8 mouse cellular contexts compared by ENCODE assay signal in the genomic region with DNA sequence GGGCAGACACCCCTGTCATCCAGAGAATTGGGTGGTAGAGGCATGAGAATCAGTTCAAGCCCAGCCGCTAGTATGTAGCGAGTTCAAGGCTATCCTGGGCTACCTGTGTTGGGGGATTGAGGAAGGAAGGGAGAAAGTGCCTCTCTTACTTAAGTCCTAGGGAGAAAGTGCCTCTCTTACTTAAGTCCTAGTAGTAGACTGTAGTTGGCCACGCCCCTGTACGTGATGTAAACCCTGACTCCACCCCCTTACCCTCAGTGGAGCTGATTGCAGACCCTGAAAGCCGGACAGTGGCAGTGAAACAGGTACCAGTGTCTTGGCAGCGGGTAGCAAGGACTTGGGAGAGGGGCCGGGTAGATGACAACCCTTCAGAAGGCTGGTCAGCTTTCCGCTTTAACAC. TPM values are rescaled to one million over a fixed set of nuclear protein-coding genes. Genes with fewer than 3 reads are reported as not detected.
A peak's percentile ranks its signal among the peaks of the same experiment; 100 is the strongest.
DNase-seq lines count a peak whose midpoint lies in the region; ATAC-seq and TF ChIP-seq lines count a peak whose summit lies in the region.

No protein-coding gene starts in this region.

- H3K27me3 ChIP-seq in hindbrain, postnatal 0 days (ENCODE audit: insufficient read depth, low read length): no peaks in the 10 kb centered on the region
- no peaks in the 10 kb centered on the region for H3K27me3 ChIP-seq in lung, embryonic 14.5 days (ENCODE audit: insufficient read depth, low read length)
- no peaks in the 10 kb centered on the region for H3K27me3 ChIP-seq in spleen, adult 2 months (ENCODE audit: control insufficient read depth, insufficient read depth, low read length)

- H3K36me3 ChIP-seq in hindbrain, postnatal 0 days (ENCODE audit: insufficient read depth, low read length): peaks cover 12% of the 10 kb centered on the region
- H3K36me3 ChIP-seq in lung, embryonic 14.5 days (ENCODE audit: insufficient read depth): peaks cover 30% of the 10 kb centered on the region
- H3K36me3 ChIP-seq in spleen, adult 2 months (ENCODE audit: control insufficient read depth, insufficient read depth, low read length): peaks cover 8% of the 10 kb centered on the region; the same call in 1 of the 2 replicates

- no peak for DNase-seq in layer of hippocampus, adult 2 months (ENCODE audit: low spot score in 2 of 2)
- no peak for DNase-seq in layer of hippocampus, postnatal 10 days (ENCODE audit: low spot score in 2 of 2)
- peak; percentile 59 for DNase-seq in embryo, embryonic 11 days
- DNase-seq in hindbrain, postnatal 0 days (ENCODE audit: low spot score): peak; percentile 42
- peak; percentile 77 for DNase-seq in lung, embryonic 14.5 days
- DNase-seq in spleen, adult 2 months (ENCODE audit: low read depth in 1 of 2, low spot score in 2 of 2): no peak
- DNase-seq in urinary bladder, adult 18-20 months (ENCODE audit: low spot score in 2 of 2): no peak
- DNase-seq in cerebellum, postnatal 36 days: no peak

- TF ChIP-seq POLR2A in spleen, adult 2 months (IDR thresholded peaks at IDR 0.05; ENCODE audit: low read depth, low read length): no peak

- peak overlapping the region; percentile 94 for H3K4me3 ChIP-seq in layer of hippocampus, adult 2 months
- peak overlapping the region; percentile 57 for H3K4me3 ChIP-seq in hindbrain, postnatal 0 days (ENCODE audit: low read length)
- peak overlapping the region; percentile 70 for H3K4me3 ChIP-seq in lung, embryonic 14.5 days (ENCODE audit: low read depth, low read length)
- H3K4me3 ChIP-seq in spleen, adult 2 months (ENCODE audit: extremely low read depth, insufficient read depth, insufficient read length): peak overlapping the region; percentile 15; the same call in 1 of the 2 replicates

- TF ChIP-seq CTCF in layer of hippocampus, adult 2 months (conservative IDR thresholded peaks at IDR 0.05): no peak
- no peak for TF ChIP-seq CTCF in hindbrain, postnatal 0 days (IDR thresholded peaks at IDR 0.05; ENCODE audit: low read depth)
- no peak for TF ChIP-seq CTCF in lung, embryonic 14.5 days (IDR thresholded peaks at IDR 0.05; ENCODE audit: low read depth)
- TF ChIP-seq CTCF in spleen, adult 2 months (IDR thresholded peaks at IDR 0.05; ENCODE audit: extremely low read depth, insufficient read depth, insufficient read length, insufficient replicate concordance): no peak

- H3K4me1 ChIP-seq in hindbrain, postnatal 0 days (ENCODE audit: insufficient read depth, low read length): peaks cover 12% of the 10 kb centered on the region
- H3K4me1 ChIP-seq in lung, embryonic 14.5 days (ENCODE audit: insufficient read depth): peaks cover 21% of the 10 kb centered on the region
- H3K4me1 ChIP-seq in spleen, adult 2 months (ENCODE audit: control insufficient read depth, insufficient read depth, insufficient read length): peaks cover 16% of the 10 kb centered on the region; the same call in 1 of the 2 replicates

- H3K9me3 ChIP-seq in hindbrain, postnatal 0 days (ENCODE audit: low read length): no peaks in the 10 kb centered on the region
- H3K9me3 ChIP-seq in lung, embryonic 14.5 days (ENCODE audit: low read depth, low read length): no peaks in the 10 kb centered on the region

- peak overlapping the region; percentile 92 for H3K27ac ChIP-seq in layer of hippocampus, adult 2 months
- H3K27ac ChIP-seq in hindbrain, postnatal 0 days: peak overlapping the region; percentile 90
- peak overlapping the region; percentile 24; the same call in 1 of the 2 replicates for H3K27ac ChIP-seq in lung, embryonic 14.5 days (ENCODE audit: low read depth)
- H3K27ac ChIP-seq in spleen, adult 2 months (ENCODE audit: insufficient read depth, low read length): no peak overlapping the region

- ATAC-seq in hindbrain, postnatal 0 days: no peak
- ATAC-seq in lung, embryonic 14.5 days (ENCODE audit: insufficient read depth): no peak

- H3K4me2 ChIP-seq in hindbrain, postnatal 0 days (ENCODE audit: low read depth, low read length): peak overlapping the region; percentile 66
- H3K4me2 ChIP-seq in lung, embryonic 14.5 days: peak overlapping the region; percentile 97

- H3K9ac ChIP-seq in hindbrain, postnatal 0 days (replicated peaks; ENCODE audit: low read length): peak overlapping the region; percentile 70
- H3K9ac ChIP-seq in lung, embryonic 14.5 days: peak overlapping the region; percentile 78

- WGBS in hindbrain, postnatal 0 days: 32% methylated on average over 8 of the region's 8 CpGs
- WGBS in lung, embryonic 14.5 days: 25% methylated on average over 8 of the region's 8 CpGs
- WGBS in spleen, adult 2 months: 38% methylated on average over 8 of the region's 8 CpGs

RNA-seq across cellular contexts. Expression of gene Pnkp, which starts 1.0 kb away (rescaled TPM):
- 10 to 100 TPM; 33.1 to 36.3 TPM for total RNA-seq in layer of hippocampus, adult 2 months (2021)
- 10 to 100 TPM; 32.6 to 38.4 TPM for total RNA-seq in layer of hippocampus, postnatal 10 days (2021)
- 22.9 and 47.1 TPM in 2 replicates for total RNA-seq in hindbrain, postnatal 0 days (2014; rRNA removed)
- polyA plus RNA-seq in hindbrain, postnatal 0 days (2015; fragmentation: Nextera tagmentation; extraction: Ambion mirVana): 35.7 and 37.5 TPM in 2 replicates
- 30.3 and 30.7 TPM in 2 replicates for polyA plus RNA-seq in lung, embryonic 14.5 days (2014; fragmentation: Nextera tagmentation; extraction: Ambion mirVana)
- 67.3 and 84.9 TPM in 2 replicates for polyA plus RNA-seq in spleen, adult 2 months (2012; rRNA removed)

RNA-seq across cellular contexts. Expression of gene Tbc1d17, which starts 9.0 kb away (rescaled TPM):
- total RNA-seq in layer of hippocampus, adult 2 months (2021): 10 to 100 TPM; 69.0 to 81.3 TPM
- 10 to 100 TPM; 41.2 to 53.3 TPM for total RNA-seq in layer of hippocampus, postnatal 10 days (2021)
- total RNA-seq in hindbrain, postnatal 0 days (2014; rRNA removed): 53.7 and 98.5 TPM in 2 replicates
- 103 and 106 TPM in 2 replicates for polyA plus RNA-seq in hindbrain, postnatal 0 days (2015; fragmentation: Nextera tagmentation; extraction: Ambion mirVana)
- 60.1 and 73.7 TPM in 2 replicates for polyA plus RNA-seq in lung, embryonic 14.5 days (2014; fragmentation: Nextera tagmentation; extraction: Ambion mirVana)
- polyA plus RNA-seq in spleen, adult 2 months (2012; rRNA removed): 68.4 and 91.7 TPM in 2 replicates

RNA-seq across cellular contexts. Expression of gene Akt1s1, which starts 9.1 kb away (rescaled TPM):
- 10 to 100 TPM; 76.7 to 84.3 TPM for total RNA-seq in layer of hippocampus, adult 2 months (2021)
- total RNA-seq in layer of hippocampus, postnatal 10 days (2021): 10 to 100 TPM; 85.8 to 95.5 TPM
- 136 and 156 TPM in 2 replicates for total RNA-seq in hindbrain, postnatal 0 days (2014; rRNA removed)
- 94.3 and 95.4 TPM in 2 replicates for polyA plus RNA-seq in hindbrain, postnatal 0 days (2015; fragmentation: Nextera tagmentation; extraction: Ambion mirVana)
- polyA plus RNA-seq in lung, embryonic 14.5 days (2014; fragmentation: Nextera tagmentation; extraction: Ambion mirVana): 61.9 and 76.9 TPM in 2 replicates
- 67.8 and 105 TPM in 2 replicates for polyA plus RNA-seq in spleen, adult 2 months (2012; rRNA removed)

RNA-seq across cellular contexts. Expression of gene Ptov1, which starts 11.7 kb away (rescaled TPM):
- 100 to 1,000 TPM; 321 to 335 TPM for total RNA-seq in layer of hippocampus, adult 2 months (2021)
- 100 to 1,000 TPM; 278 to 304 TPM for total RNA-seq in layer of hippocampus, postnatal 10 days (2021)
- 524 and 597 TPM in 2 replicates for total RNA-seq in hindbrain, postnatal 0 days (2014; rRNA removed)
- polyA plus RNA-seq in hindbrain, postnatal 0 days (2015; fragmentation: Nextera tagmentation; extraction: Ambion mirVana): 416 and 438 TPM in 2 replicates
- polyA plus RNA-seq in lung, embryonic 14.5 days (2014; fragmentation: Nextera tagmentation; extraction: Ambion mirVana): 386 and 443 TPM in 2 replicates
- 66.2 and 77.3 TPM in 2 replicates for polyA plus RNA-seq in spleen, adult 2 months (2012; rRNA removed)

RNA-seq across cellular contexts. Expression of gene Med25, which starts 34.6 kb away (rescaled TPM):
- 100 to 1,000 TPM; 103 to 107 TPM for total RNA-seq in layer of hippocampus, adult 2 months (2021)
- total RNA-seq in layer of hippocampus, postnatal 10 days (2021): 100 to 1,000 TPM; 107 to 114 TPM
- 193 and 194 TPM in 2 replicates for total RNA-seq in hindbrain, postnatal 0 days (2014; rRNA removed)
- polyA plus RNA-seq in hindbrain, postnatal 0 days (2015; fragmentation: Nextera tagmentation; extraction: Ambion mirVana): 121 and 123 TPM in 2 replicates
- polyA plus RNA-seq in lung, embryonic 14.5 days (2014; fragmentation: Nextera tagmentation; extraction: Ambion mirVana): 77.9 and 79.5 TPM in 2 replicates
- polyA plus RNA-seq in spleen, adult 2 months (2012; rRNA removed): 113 and 136 TPM in 2 replicates

Comparison
In these comparisons a context has a peak if more than half of its experiments do, and no peak if none do; other contexts are left out.
1. DNase-seq: peak in embryo, embryonic 11 days (single experiment), hindbrain, postnatal 0 days (single experiment) and lung, embryonic 14.5 days (single experiment); none in layer of hippocampus, adult 2 months (0 of 2), layer of hippocampus, postnatal 10 days (0 of 2), spleen, adult 2 months (0 of 2), urinary bladder, adult 18-20 months (0 of 2) and cerebellum, postnatal 36 days (0 of 2).
2. H3K4me3 ChIP-seq: peak in every context shown above with its lines; median percentile 94 in layer of hippocampus, adult 2 months; 70 in lung, embryonic 14.5 days; 57 in hindbrain, postnatal 0 days; 15 in spleen, adult 2 months.